Comparison of ENCODE assay signal across 8 mouse cellular contexts in the genomic region with DNA sequence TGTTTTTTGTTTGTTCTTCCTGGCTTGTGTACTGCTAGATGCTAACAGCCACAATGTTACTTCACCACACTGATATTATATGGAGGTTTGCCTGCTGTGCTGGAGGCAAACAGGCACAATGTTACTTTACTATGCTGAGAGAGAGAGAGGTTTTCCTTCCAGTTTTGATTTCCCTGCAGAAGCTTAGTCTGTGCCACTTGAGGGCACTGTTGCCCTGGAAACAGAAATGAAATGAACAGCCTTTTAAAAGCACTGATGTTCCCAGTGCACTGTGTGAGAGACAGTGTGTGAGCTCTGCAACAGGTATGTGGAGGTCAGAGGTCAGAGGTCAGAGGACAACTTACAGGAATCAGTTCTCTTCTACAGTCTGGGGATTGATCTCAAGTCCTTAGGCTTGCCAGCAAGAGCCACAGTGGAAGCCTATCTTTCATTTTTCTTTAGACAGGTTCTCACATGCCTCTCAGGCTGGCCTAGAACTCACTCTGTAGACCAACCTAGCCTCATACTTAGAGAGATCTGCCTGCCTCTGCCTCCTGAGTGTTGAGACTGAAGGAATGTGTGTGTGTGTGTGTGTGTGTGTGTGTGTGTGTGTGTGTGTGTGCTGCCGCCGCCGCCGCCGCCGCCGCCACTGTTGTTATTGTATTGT. TPM values are rescaled to one million over a fixed set of nuclear protein-coding genes. Genes with fewer than 3 reads are reported as not detected.
DNase-seq lines count a peak whose midpoint lies in the region; ATAC-seq and TF ChIP-seq lines count a peak whose summit lies in the region.

No protein-coding gene starts in this region.

- TF ChIP-seq CTCF in hindbrain, postnatal 0 days (IDR thresholded peaks at IDR 0.05; ENCODE audit: low read depth): peak; percentile 92

- no peak overlapping the region for H3K9ac ChIP-seq in forebrain, embryonic 13.5 days
- H3K9ac ChIP-seq in hindbrain, postnatal 0 days (replicated peaks; ENCODE audit: low read length): no peak overlapping the region
- no peak overlapping the region for H3K9ac ChIP-seq in stomach, embryonic 14.5 days (replicated peaks; ENCODE audit: low read depth, low read length)

- H3K27me3 ChIP-seq in forebrain, embryonic 13.5 days: no peaks in the 10 kb centered on the region
- H3K27me3 ChIP-seq in hindbrain, postnatal 0 days (ENCODE audit: insufficient read depth, low read length): no peaks in the 10 kb centered on the region
- H3K27me3 ChIP-seq in midbrain, embryonic 10.5 days (ENCODE audit: low read depth, poor library complexity, severe bottlenecking): no peaks in the 10 kb centered on the region
- no peaks in the 10 kb centered on the region for H3K27me3 ChIP-seq in stomach, embryonic 14.5 days (ENCODE audit: control insufficient read depth, insufficient read depth, low read length)

- no peaks in the 10 kb centered on the region for H3K36me3 ChIP-seq in forebrain, embryonic 13.5 days (ENCODE audit: poor library complexity, severe bottlenecking)
- no peaks in the 10 kb centered on the region for H3K36me3 ChIP-seq in hindbrain, postnatal 0 days (ENCODE audit: insufficient read depth, low read length)
- no peaks in the 10 kb centered on the region for H3K36me3 ChIP-seq in midbrain, embryonic 10.5 days
- no peaks in the 10 kb centered on the region for H3K36me3 ChIP-seq in stomach, embryonic 14.5 days (ENCODE audit: control insufficient read depth, insufficient read depth, low read length)

- no peak overlapping the region for H3K4me2 ChIP-seq in forebrain, embryonic 13.5 days
- H3K4me2 ChIP-seq in hindbrain, postnatal 0 days (ENCODE audit: low read depth, low read length): no peak overlapping the region
- no peak overlapping the region for H3K4me2 ChIP-seq in stomach, embryonic 14.5 days (replicated peaks; ENCODE audit: low read depth, low read length)

- no peak overlapping the region for H3K4me3 ChIP-seq in forebrain, embryonic 13.5 days
- no peak overlapping the region for H3K4me3 ChIP-seq in hindbrain, postnatal 0 days (ENCODE audit: low read length)
- H3K4me3 ChIP-seq in midbrain, embryonic 10.5 days: no peak overlapping the region
- no peak overlapping the region for H3K4me3 ChIP-seq in stomach, embryonic 14.5 days (ENCODE audit: low read depth, low read length)

- DNase-seq in spleen, postnatal 36 days (ENCODE audit: low spot score in 2 of 2): peak; percentile 15 to 29
- no peak for DNase-seq in spleen, postnatal 4 days (ENCODE audit: low spot score in 2 of 2)
- peak; percentile 34 for DNase-seq in c-Kit-positive CD71-negative TER-119-negative erythroid progenitor cells, embryonic 14.5 days (ENCODE audit: low read depth)
- peak; percentile 88 for DNase-seq in hindbrain, postnatal 0 days (ENCODE audit: low spot score)
- peak; percentile 10 to 31 for DNase-seq in left cerebral cortex, adult 8-10 months (ENCODE audit: low spot score in 2 of 2)
- peak; percentile 55 for DNase-seq in midbrain, embryonic 10.5 days (ENCODE audit: low spot score)

- no peak overlapping the region for H3K27ac ChIP-seq in forebrain, embryonic 13.5 days
- H3K27ac ChIP-seq in hindbrain, postnatal 0 days: no peak overlapping the region
- no peak overlapping the region for H3K27ac ChIP-seq in midbrain, embryonic 10.5 days (replicated peaks)
- no peak overlapping the region for H3K27ac ChIP-seq in stomach, embryonic 14.5 days (ENCODE audit: low read length)

- no peaks in the 10 kb centered on the region for H3K4me1 ChIP-seq in forebrain, embryonic 13.5 days
- H3K4me1 ChIP-seq in hindbrain, postnatal 0 days (ENCODE audit: insufficient read depth, low read length): no peaks in the 10 kb centered on the region
- H3K4me1 ChIP-seq in midbrain, embryonic 10.5 days: peaks cover 4% of the 10 kb centered on the region
- no peaks in the 10 kb centered on the region for H3K4me1 ChIP-seq in stomach, embryonic 14.5 days (ENCODE audit: control insufficient read depth, insufficient read depth, low read length)

- 97% methylated on average over 5 of the region's 7 CpGs for WGBS in forebrain, embryonic 13.5 days
- WGBS in hindbrain, postnatal 0 days: 99% methylated on average over 7 of the region's 7 CpGs
- 95% methylated on average over 7 of the region's 7 CpGs for WGBS in midbrain, embryonic 10.5 days
- WGBS in stomach, embryonic 14.5 days: 90% methylated on average over 7 of the region's 7 CpGs

- H3K9me3 ChIP-seq in forebrain, embryonic 13.5 days (replicated peaks): no peaks in the 10 kb centered on the region
- H3K9me3 ChIP-seq in hindbrain, postnatal 0 days (ENCODE audit: low read length): no peaks in the 10 kb centered on the region
- H3K9me3 ChIP-seq in midbrain, embryonic 10.5 days (replicated peaks): no peaks in the 10 kb centered on the region
- no peaks in the 10 kb centered on the region for H3K9me3 ChIP-seq in stomach, embryonic 14.5 days (ENCODE audit: control insufficient read depth, low read depth, low read length)

- peak; percentile 85 for ATAC-seq in forebrain, embryonic 13.5 days
- ATAC-seq in hindbrain, postnatal 0 days: peak; percentile 87
- peak; percentile 53; the same call in 1 of the 2 replicates for ATAC-seq in stomach, embryonic 14.5 days (ENCODE audit: insufficient number of reproducible peaks, insufficient read depth, low FRiP score, low read depth)

RNA-seq across cellular contexts. Expression of gene Bdh2, which starts 9.4 kb away (rescaled TPM):
- polyA plus RNA-seq in forebrain, embryonic 13.5 days (2015; fragmentation: Nextera tagmentation; extraction: Ambion mirVana): 2.9 TPM in 2 replicates
- 3.1 and 4.0 TPM in 2 replicates for total RNA-seq in hindbrain, postnatal 0 days (2014; rRNA removed)
- 7.2 and 8.3 TPM in 2 replicates for polyA plus RNA-seq in hindbrain, postnatal 0 days (2015; fragmentation: Nextera tagmentation; extraction: Ambion mirVana)
- total RNA-seq in left cerebral cortex, adult 8-10 months (2022): 1 to 10 TPM; 4.5 to 6.0 (median 5.1) TPM
- 6.1 and 8.1 TPM in 2 replicates for polyA plus RNA-seq in midbrain, embryonic 10.5 days (2016; fragmentation: Nextera tagmentation; extraction: Ambion mirVana)
- polyA plus RNA-seq in stomach, embryonic 14.5 days (2014; fragmentation: Nextera tagmentation; extraction: Ambion mirVana): 5.8 and 6.3 TPM in 2 replicates

RNA-seq across cellular contexts. Expression of gene Slc9b2, which starts 17.1 kb away (rescaled TPM):
- polyA plus RNA-seq in forebrain, embryonic 13.5 days (2015; fragmentation: Nextera tagmentation; extraction: Ambion mirVana): 0.83 and 1.2 TPM in 2 replicates
- total RNA-seq in hindbrain, postnatal 0 days (2014; rRNA removed): 0.50 and 3.0 TPM in 2 replicates
- 1.9 and 2.3 TPM in 2 replicates for polyA plus RNA-seq in hindbrain, postnatal 0 days (2015; fragmentation: Nextera tagmentation; extraction: Ambion mirVana)
- 1 to 10 TPM; 3.0 to 4.7 (median 3.6) TPM for total RNA-seq in left cerebral cortex, adult 8-10 months (2022)
- 1.2 and 2.8 TPM in 2 replicates for polyA plus RNA-seq in midbrain, embryonic 10.5 days (2016; fragmentation: Nextera tagmentation; extraction: Ambion mirVana)
- polyA plus RNA-seq in stomach, embryonic 14.5 days (2014; fragmentation: Nextera tagmentation; extraction: Ambion mirVana): 2.5 and 3.8 TPM in 2 replicates

RNA-seq across cellular contexts. Expression of gene Slc9b1, which starts 57.5 kb away (rescaled TPM):
- not detected in 2 replicates for polyA plus RNA-seq in forebrain, embryonic 13.5 days (2015; fragmentation: Nextera tagmentation; extraction: Ambion mirVana)
- total RNA-seq in hindbrain, postnatal 0 days (2014; rRNA removed): not detected in 2 replicates
- polyA plus RNA-seq in hindbrain, postnatal 0 days (2015; fragmentation: Nextera tagmentation; extraction: Ambion mirVana): 0.33 TPM in 1 of 2 replicates, not detected in the other
- total RNA-seq in left cerebral cortex, adult 8-10 months (2022): under 1 TPM in 3 of 4 experiments, not detected in 1; 0.35 to 0.74 (median 0.62) TPM
- 0.14 and 0.19 TPM in 2 replicates for polyA plus RNA-seq in midbrain, embryonic 10.5 days (2016; fragmentation: Nextera tagmentation; extraction: Ambion mirVana)
- 0.93 TPM in 1 of 2 replicates, not detected in the other for polyA plus RNA-seq in stomach, embryonic 14.5 days (2014; fragmentation: Nextera tagmentation; extraction: Ambion mirVana)

Comparison
In these comparisons a context has a peak if more than half of its experiments do, and no peak if none do; other contexts are left out.
1. DNase-seq: peak in spleen, postnatal 36 days (2 of 2), c-Kit-positive CD71-negative TER-119-negative erythroid progenitor cells, embryonic 14.5 days (single experiment), hindbrain, postnatal 0 days (single experiment), left cerebral cortex, adult 8-10 months (2 of 2) and midbrain, embryonic 10.5 days (single experiment); none in spleen, postnatal 4 days (0 of 2).
2. Peak in every context shown above with its lines, with median percentiles within 50 percentile points of each other: ATAC-seq.